Mouse (Mus musculus) limb, embryonic 14.5 days (tissue): ENCODE results near the gene Cdpf1. TPM values are rescaled to one million over a fixed set of nuclear protein-coding genes. Genes with fewer than 3 reads are reported as not detected.

Experiments
- ATAC-seq: fragments of 200-750 bp; cut with Nextera tagmentation; 2 replicates; pipeline ENCODE4 v1.8.0; 2017; ENCODE audit warnings: low read depth, moderate number of reproducible peaks, moderate TSS enrichment; ENCODE audit not compliant: low FRiP score
- DNase-seq: peaks from one replicate; pipeline ENCODE4 v3.0.0-alpha.2; 2015; ENCODE audit warnings: low spot score
- H3K27ac ChIP-seq: fragments of 300-500 bp; sonication (generic); replicated peaks from 2 replicates; pipeline ENCODE4 v1.5.1; 2014; ENCODE audit warnings: low read depth, mild to moderate bottlenecking, low read length, moderate library complexity, mixed read lengths
- H3K27me3 ChIP-seq: fragments of 300-500 bp; sonication (generic); 2 replicates; pipeline ENCODE4 v1.6.1; 2014; ENCODE audit warnings: low read length, mixed read lengths; ENCODE audit not compliant: control insufficient read depth, insufficient read depth
- H3K36me3 ChIP-seq: fragments of 300-500 bp; sonication (generic); 2 replicates; pipeline ENCODE4 v1.6.1; 2014; ENCODE audit warnings: mild to moderate bottlenecking, low read length, moderate library complexity, mixed read lengths; ENCODE audit not compliant: control insufficient read depth, insufficient read depth
- H3K4me1 ChIP-seq: fragments of 300-500 bp; sonication (generic); 2 replicates; pipeline ENCODE4 v1.6.1; 2014; ENCODE audit warnings: antibody characterized with exemption, low read length, mixed read lengths; ENCODE audit not compliant: control insufficient read depth, insufficient read depth
- H3K4me2 ChIP-seq: fragments of 300-500 bp; sonication (generic); replicated peaks from 2 replicates; pipeline ENCODE4 v1.6.1; 2014; ENCODE audit warnings: low read depth, mild to moderate bottlenecking, low read length, moderate library complexity; ENCODE audit not compliant: severe bottlenecking
- H3K4me3 ChIP-seq: fragments of 300-500 bp; sonication (generic); replicated peaks from 2 replicates; pipeline ENCODE4 v1.5.1; 2014; ENCODE audit warnings: low read length
- H3K9ac ChIP-seq: fragments of 300-500 bp; sonication (generic); 2 replicates; pipeline ENCODE4 v1.6.1; 2014; ENCODE audit warnings: mild to moderate bottlenecking, low read depth, low read length, moderate library complexity; ENCODE audit not compliant: severe bottlenecking
- H3K9me3 ChIP-seq: fragments of 300-500 bp; sonication (generic); 2 replicates; pipeline ENCODE4 v1.6.1; 2016; ENCODE audit warnings: low read length; ENCODE audit not compliant: control insufficient read depth
- POLR2A ChIP-seq: fragments of 200-500 bp; IDR thresholded peaks from 2 replicates; pipeline ENCODE4 v1.8.0; 2012; ENCODE audit warnings: inconsistent platforms, mild to moderate bottlenecking, moderate library complexity, borderline replicate concordance; ENCODE audit not compliant: insufficient read depth, insufficient read length; ENCODE audit errors: extremely low read depth
- WGBS: fragments of 180-500 bp; shearing (Covaris S2); extraction: QIAGEN DNeasy Blood & Tissue Kit; methylation state at CpG from one replicate; pipeline ENCODE4 v1.1.7; 2014; 5-methylcytosine and 5-hydroxymethylcytosine counted together
- polyA plus RNA-seq, 2 experiments: library from polyadenylated mRNA; depleted of rRNA in 1 of 2; stranded (reverse) in 1 of 2; unstranded in 1 of 2; fragments of >200 nt; fragmentation: Nextera tagmentation in 1 of 2; extraction: Ambion mirVana in 1 of 2; gene quantifications; 2 replicates each; pipeline versions ENCODE4 v1.2.1 to v1.2.3; 2012 to 2014

The Cdpf1 gene
- polyA plus RNA-seq, 2 experiments = 25.0 to 32.5 TPM

- Histone ChIP-seq H3K36me3 (0 out of 2 replicates have a peak, but pooled peaks cover 4% of the 10 kb centered on the region), H3K9me3 (no peaks in the 10 kb centered on the region), H3K9ac (no peak overlapping the region), H3K27ac (no peak overlapping the region), H3K4me1 (no peaks in the 10 kb centered on the region), H3K27me3 (no peaks in the 10 kb centered on the region), H3K4me2 (no peak overlapping the region), H3K4me3 (no peak overlapping the region)
- TF ChIP-seq POLR2A = no peak
- ATAC-seq = no peak
- no peak for DNase-seq
- WGBS = 84% methylated on average over 5 of the region's 5 CpGs
Observed at GRCm38 (mm10) chr15:85841796-85842360, 30.4 kb upstream of the Cdpf1 start.

GRCm38 (mm10) chr15:85840983-85841382 is 29.5 kb upstream of the Cdpf1 start:
- ATAC-seq (no peak), DNase-seq (no peak)
- 0 out of 2 replicates have a peak, but pooled peaks cover 6% of the 10 kb centered on the region for H3K36me3 ChIP-seq
- H3K4me3 ChIP-seq = no peak overlapping the region
- H3K27ac ChIP-seq = no peak overlapping the region
- H3K4me2 ChIP-seq = no peak overlapping the region
- 33% methylated on average over 6 of the region's 6 CpGs for WGBS
- no peak overlapping the region for H3K9ac ChIP-seq
- TF ChIP-seq POLR2A = no peak
- no peaks in the 10 kb centered on the region for H3K4me1 ChIP-seq
- H3K9me3 ChIP-seq = no peaks in the 10 kb centered on the region
- H3K27me3 ChIP-seq = no peaks in the 10 kb centered on the region

GRCm38 (mm10) chr15:85836887-85837286 is 25.4 kb upstream of the Cdpf1 start:
- Histone ChIP-seq H3K4me2 (no peak overlapping the region), H3K27ac (no peak overlapping the region), H3K27me3 (no peaks in the 10 kb centered on the region), H3K9me3 (no peaks in the 10 kb centered on the region), H3K4me1 (peaks cover 4% of the 10 kb centered on the region), H3K4me3 (no peak overlapping the region), H3K36me3 (0 out of 2 replicates have a peak, but pooled peaks cover 5% of the 10 kb centered on the region), H3K9ac (no peak overlapping the region)
- WGBS = 93% methylated on average over 5 of the region's 5 CpGs
- no peak for DNase-seq
- no peak for ATAC-seq
- TF ChIP-seq POLR2A = no peak

GRCm38 (mm10) chr15:85835335-85835734 is 23.8 kb upstream of the Cdpf1 start:
- no peak for TF ChIP-seq POLR2A
- no peak for DNase-seq
- Histone ChIP-seq H3K4me3 (no peak overlapping the region), H3K4me1 (peaks cover 8% of the 10 kb centered on the region), H3K4me2 (no peak overlapping the region), H3K27me3 (no peaks in the 10 kb centered on the region), H3K27ac (no peak overlapping the region), H3K9me3 (no peaks in the 10 kb centered on the region), H3K9ac (no peak overlapping the region), H3K36me3 (0 out of 2 replicates have a peak, but pooled peaks cover 5% of the 10 kb centered on the region)
- no peak for ATAC-seq
- 59% methylated on average over 3 of the region's 3 CpGs for WGBS

GRCm38 (mm10) chr15:85832599-85832998 is 21.1 kb upstream of the Cdpf1 start:
- Histone ChIP-seq H3K9me3 (no peaks in the 10 kb centered on the region), H3K4me2 (peak overlapping the region; percentile 69), H3K36me3 (0 out of 2 replicates have a peak, but pooled peaks cover 5% of the 10 kb centered on the region), H3K4me3 (peak overlapping the region; percentile 45), H3K27ac (no peak overlapping the region), H3K9ac (peak overlapping the region; percentile 52), H3K27me3 (no peaks in the 10 kb centered on the region), H3K4me1 (peaks cover 8% of the 10 kb centered on the region)
- TF ChIP-seq POLR2A = no peak
- no peak for ATAC-seq
- no peak for DNase-seq
- 38% methylated on average over 8 of the region's 8 CpGs for WGBS
